Mouse (Mus musculus) liver, embryonic 14.5 days (tissue): ENCODE measurements around the gene Sos1. TPM values are rescaled to one million over a fixed set of nuclear protein-coding genes. Genes with fewer than 3 reads are reported as not detected.
A peak's percentile ranks its signal among the peaks of the same experiment; 100 is the strongest.

Experiments used
- ATAC-seq: fragments of 200-750 bp; cut with Nextera tagmentation; 2 replicates; pipeline ENCODE4 v1.8.0; 2017; ENCODE audit warnings: moderate number of reproducible peaks, mild to moderate bottlenecking, moderate library complexity; ENCODE audit not compliant: insufficient read depth
- DNase-seq, 3 experiments: peaks; one replicate each; pipeline ENCODE4 v3.0.0-alpha.2; 2012 to 2013; ENCODE audit warnings: low read depth in 3 of 3, low spot score in 3 of 3
- H3K27ac ChIP-seq: fragments of 300-500 bp; sonication (generic); 2 replicates; pipeline ENCODE4 v1.5.1; 2014; ENCODE audit warnings: moderate library complexity, mild to moderate bottlenecking, control low read depth, inconsistent platforms
- H3K27me3 ChIP-seq: fragments of 300-500 bp; sonication (generic); 2 replicates; pipeline ENCODE4 v1.6.1; 2014; ENCODE audit warnings: mild to moderate bottlenecking, low read length, moderate library complexity; ENCODE audit not compliant: control insufficient read depth, insufficient read depth
- H3K36me3 ChIP-seq: fragments of 300-500 bp; sonication (generic); replicated peaks from 2 replicates; pipeline ENCODE4 v1.6.1; 2014; ENCODE audit warnings: low read depth; ENCODE audit not compliant: control insufficient read depth, insufficient read depth
- H3K4me1 ChIP-seq, 2 experiments: fragments of 200-500 bp in 1 of 2; fragments of 300-500 bp in 1 of 2; sonication (generic) in 1 of 2; replicated peaks; 2 replicates each; pipeline ENCODE4 v1.6.1; 2012 to 2014; ENCODE audit warnings: antibody characterized with exemption in 1 of 2, inconsistent platforms in 1 of 2, low read length in 1 of 2; ENCODE audit not compliant: control insufficient read depth in 2 of 2, insufficient read depth in 2 of 2
- H3K4me2 ChIP-seq: fragments of 300-500 bp; sonication (generic); 2 replicates; pipeline ENCODE4 v1.6.1; 2014; ENCODE audit warnings: low read depth, mild to moderate bottlenecking, control low read depth, moderate library complexity
- H3K4me3 ChIP-seq, 2 experiments: fragments of 200-500 bp in 1 of 2; fragments of 300-500 bp in 1 of 2; sonication (generic) in 1 of 2; 2 replicates each; pipeline ENCODE4 v1.5.1; 2012 to 2014; ENCODE audit warnings: low read depth in 2 of 2, low read length in 2 of 2, mild to moderate bottlenecking in 2 of 2, control low read depth in 1 of 2, inconsistent platforms in 1 of 2, moderate library complexity in 1 of 2; ENCODE audit not compliant: insufficient read depth in 1 of 2
- H3K9ac ChIP-seq: fragments of 300-500 bp; sonication (generic); replicated peaks from 2 replicates; pipeline ENCODE4 v1.6.1; 2014; ENCODE audit warnings: mild to moderate bottlenecking, control low read depth, moderate library complexity
- H3K9me3 ChIP-seq: fragments of 300-500 bp; sonication (generic); 2 replicates; pipeline ENCODE4 v1.6.1; 2016; ENCODE audit warnings: low read length, mixed read lengths; ENCODE audit not compliant: control insufficient read depth
- CTCF ChIP-seq: IDR thresholded peaks from 2 replicates; pipeline ENCODE4 v1.5.1; 2016; ENCODE audit warnings: antibody characterized with exemption, low read depth, control low read depth
- EP300 ChIP-seq: IDR thresholded peaks from 2 replicates; pipeline ENCODE4 v1.6.1; 2016; ENCODE audit warnings: antibody characterized with exemption, low read depth
- WGBS: fragments of 180-500 bp; shearing (Covaris S2); extraction: QIAGEN DNeasy Blood & Tissue Kit; methylation state at CpG from one replicate; pipeline ENCODE4 v1.1.7; 2014; ENCODE audit not compliant: insufficient replicate concordance; 5-methylcytosine and 5-hydroxymethylcytosine counted together
- polyA plus RNA-seq, 2 experiments: library from polyadenylated mRNA; depleted of rRNA in 1 of 2; stranded (reverse) in 1 of 2; unstranded in 1 of 2; fragments of >200 nt; fragmentation: Nextera tagmentation in 1 of 2; extraction: Ambion mirVana in 1 of 2; gene quantifications; 2 replicates each; pipeline versions ENCODE4 v1.2.1 to v1.2.3; 2012 to 2014

The Sos1 gene
- polyA plus RNA-seq, 2 experiments: 1.3 to 1.7 TPM

DNA sequence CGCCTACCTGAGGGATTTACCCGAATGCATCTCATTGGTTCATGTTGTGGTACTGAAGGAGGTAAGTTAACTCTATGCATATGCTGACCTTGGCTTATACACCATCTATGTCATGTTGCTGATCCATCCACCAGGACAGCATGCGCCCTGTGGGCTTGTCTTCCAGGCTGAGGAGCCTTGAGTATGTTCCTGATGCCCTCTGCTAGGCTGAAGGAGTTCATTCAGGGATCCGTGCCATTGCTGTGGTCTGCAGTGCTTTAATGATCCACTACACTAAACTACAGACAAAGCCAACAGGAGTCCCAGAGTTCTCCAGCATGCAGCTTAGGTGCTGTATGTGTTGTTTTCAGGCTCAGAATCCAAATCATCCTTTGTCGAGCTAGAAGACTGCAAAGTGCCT lies 113.0 kb downstream of the Sos1 start:
- H3K9ac ChIP-seq: no peak overlapping the region
- H3K36me3 ChIP-seq: no peaks in the 10 kb centered on the region
- no peak overlapping the region for H3K4me2 ChIP-seq
- H3K4me3 ChIP-seq: no peak overlapping the region
- H3K4me1 ChIP-seq: no peaks in the 10 kb centered on the region
- TF ChIP-seq CTCF (no peak), EP300 (no peak)
- no peaks in the 10 kb centered on the region for H3K9me3 ChIP-seq
- no peaks in the 10 kb centered on the region for H3K27me3 ChIP-seq
- H3K27ac ChIP-seq: no peak overlapping the region
- WGBS: 50% methylated on average over 5 of the region's 5 CpGs
- DNase-seq (no peak), ATAC-seq (no peak)

DNA sequence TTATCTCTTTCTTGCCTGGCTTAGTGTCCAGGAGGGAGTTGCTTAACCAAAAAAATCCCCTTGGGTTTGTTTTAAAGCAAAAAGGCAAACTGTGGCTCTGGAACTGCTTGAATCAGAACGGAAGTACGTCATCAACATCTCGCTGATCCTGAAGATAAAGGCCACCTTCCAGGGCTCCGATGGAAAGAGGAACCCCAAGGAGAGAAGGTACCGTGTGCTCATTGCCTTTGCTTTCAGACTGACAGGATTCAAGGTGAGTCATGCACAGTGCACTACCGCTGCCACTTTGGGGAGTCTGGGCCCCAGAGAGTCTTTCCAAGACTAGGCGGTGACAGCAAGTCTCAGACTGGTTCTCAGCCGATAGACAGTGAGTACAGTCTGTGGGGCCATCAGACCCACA lies 120.0 kb downstream of the Sos1 start:
- 55% methylated on average over 8 of the region's 8 CpGs for WGBS
- DNase-seq (no peak), ATAC-seq (no peak)
- Histone ChIP-seq H3K4me1 (no peaks in the 10 kb centered on the region), H3K27me3 (no peaks in the 10 kb centered on the region), H3K9me3 (no peaks in the 10 kb centered on the region), H3K4me3 (no peak overlapping the region), H3K27ac (no peak overlapping the region), H3K4me2 (no peak overlapping the region), H3K36me3 (no peaks in the 10 kb centered on the region), H3K9ac (no peak overlapping the region)
- TF ChIP-seq EP300: no peak
- TF ChIP-seq CTCF: no peak

GRCm38 (mm10) chr17:80347234-80347633 lies 133.0 kb downstream of the Sos1 start:
- Histone ChIP-seq H3K9me3 (no peaks in the 10 kb centered on the region), H3K9ac (no peak overlapping the region), H3K27ac (no peak overlapping the region), H3K4me1 (no peaks in the 10 kb centered on the region), H3K27me3 (no peaks in the 10 kb centered on the region), H3K36me3 (no peaks in the 10 kb centered on the region), H3K4me3 (no peak overlapping the region), H3K4me2 (no peak overlapping the region)
- DNase-seq (no peak), ATAC-seq (no peak)
- WGBS: 41% methylated on average over 6 of the region's 6 CpGs
- TF ChIP-seq EP300 (no peak), CTCF (no peak)

- H3K4me2 ChIP-seq: no peak overlapping the region
- H3K27me3 ChIP-seq: no peaks in the 10 kb centered on the region
- H3K9me3 ChIP-seq: no peaks in the 10 kb centered on the region
- TF ChIP-seq EP300 (no peak), CTCF (no peak)
- no peak for DNase-seq
- no peak overlapping the region for H3K27ac ChIP-seq
- H3K4me3 ChIP-seq: no peak overlapping the region
- H3K4me1 ChIP-seq: no peaks in the 10 kb centered on the region
- H3K36me3 ChIP-seq: no peaks in the 10 kb centered on the region
- ATAC-seq: no peak
- 59% methylated on average over 11 of the region's 11 CpGs for WGBS
- H3K9ac ChIP-seq: no peak overlapping the region
Measured at GRCm38 (mm10) chr17:80346591-80347125, 133.6 kb downstream of the Sos1 start.

DNA sequence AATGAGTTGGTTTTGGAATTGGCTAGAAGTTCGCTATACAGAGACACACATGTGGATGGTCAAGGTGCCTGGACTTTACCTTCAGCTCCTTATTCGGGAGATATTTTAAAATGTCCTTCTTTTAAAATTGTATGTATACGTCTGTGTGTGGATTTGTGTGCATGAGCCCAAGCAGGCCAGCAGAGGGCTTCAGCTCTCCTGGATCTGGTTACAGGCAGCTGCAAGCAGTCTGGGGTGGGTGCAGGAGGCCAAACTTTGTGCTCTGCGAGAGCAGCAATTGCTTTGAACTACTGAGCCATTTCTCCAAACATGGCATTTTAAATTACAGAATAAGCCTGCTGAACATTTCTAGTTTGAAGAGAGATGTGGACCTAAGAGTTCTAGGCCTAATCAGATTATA lies 135.0 kb downstream of the Sos1 start:
- H3K36me3 ChIP-seq: no peaks in the 10 kb centered on the region
- peak; percentile 36 for TF ChIP-seq CTCF
- TF ChIP-seq EP300: no peak
- H3K4me1 ChIP-seq: no peaks in the 10 kb centered on the region
- H3K27ac ChIP-seq: no peak overlapping the region
- no peaks in the 10 kb centered on the region for H3K27me3 ChIP-seq
- ATAC-seq (no peak), DNase-seq (no peak)
- 63% methylated on average over 4 of the region's 4 CpGs for WGBS
- no peak overlapping the region for H3K9ac ChIP-seq
- no peaks in the 10 kb centered on the region for H3K9me3 ChIP-seq
- no peak overlapping the region for H3K4me2 ChIP-seq
- no peak overlapping the region for H3K4me3 ChIP-seq

Other genes starting within 250 kb of the Sos1 start
- gene Morn2, start 190.2 kb downstream of the Sos1 start, polyA plus RNA-seq (2012; rRNA removed): 1.8 and 2.8 TPM in 2 replicates
- 9.1 and 9.8 TPM in 2 replicates for gene Morn2, start 190.2 kb downstream of the Sos1 start, polyA plus RNA-seq (2014; fragmentation: Nextera tagmentation; extraction: Ambion mirVana)
- gene Dhx57, start 190.0 kb downstream of the Sos1 start, polyA plus RNA-seq (2012; rRNA removed): 4.1 and 5.1 TPM in 2 replicates
- gene Dhx57, start 190.0 kb downstream of the Sos1 start, polyA plus RNA-seq (2014; fragmentation: Nextera tagmentation; extraction: Ambion mirVana): 2.8 and 3.6 TPM in 2 replicates
- gene Arhgef33, start 173.0 kb downstream of the Sos1 start, polyA plus RNA-seq (2012; rRNA removed): 0.03 and 0.13 TPM in 2 replicates
- 0.36 and 0.69 TPM in 2 replicates for gene Arhgef33, start 173.0 kb downstream of the Sos1 start, polyA plus RNA-seq (2014; fragmentation: Nextera tagmentation; extraction: Ambion mirVana)
- not detected in 2 replicates for gene Gm10190, start 106.9 kb downstream of the Sos1 start, polyA plus RNA-seq (2012; rRNA removed)
- not detected in 2 replicates for gene Gm10190, start 106.9 kb downstream of the Sos1 start, polyA plus RNA-seq (2014; fragmentation: Nextera tagmentation; extraction: Ambion mirVana)
- 0.11 and 0.13 TPM in 2 replicates for gene Cdkl4, start 97.4 kb upstream of the Sos1 start, polyA plus RNA-seq (2012; rRNA removed)
- 0.09 TPM in 1 of 2 replicates, not detected in the other for gene Cdkl4, start 97.4 kb upstream of the Sos1 start, polyA plus RNA-seq (2014; fragmentation: Nextera tagmentation; extraction: Ambion mirVana)
- gene Map4k3, start 248.0 kb upstream of the Sos1 start, polyA plus RNA-seq (2012; rRNA removed): 3.5 and 4.3 TPM in 2 replicates
- 4.0 and 4.3 TPM in 2 replicates for gene Map4k3, start 248.0 kb upstream of the Sos1 start, polyA plus RNA-seq (2014; fragmentation: Nextera tagmentation; extraction: Ambion mirVana)